Mouse (Mus musculus) midbrain, embryonic 11.5 days (tissue): ENCODE measurements at regions not wholly inside any gene's neighbourhood (a gene's known extent, or its start where the extent isn't known, plus 50 kb on each side); places are given as distances from the start of the nearest gene placed in this dataset.
A peak's percentile ranks its signal among the peaks of the same experiment; 100 is the strongest.

Source experiments
- ATAC-seq: fragments of 200-750 bp; cut with Nextera tagmentation; 2 replicates; pipeline ENCODE4 v1.8.0; 2017; ENCODE audit warnings: moderate TSS enrichment, moderate library complexity; ENCODE audit not compliant: low FRiP score
- DNase-seq: peaks from one replicate; pipeline ENCODE4 v3.0.0; 2015; ENCODE audit warnings: low spot score; ENCODE audit errors: missing footprints
- H3K27ac ChIP-seq: fragments of 300-500 bp; sonication (generic); 2 replicates; pipeline ENCODE4 v1.5.1; 2014; ENCODE audit warnings: low read depth, low read length
- H3K27me3 ChIP-seq: fragments of 300-500 bp; sonication (generic); 2 replicates; pipeline ENCODE4 v1.6.1; 2014; ENCODE audit warnings: mild to moderate bottlenecking, low read length, moderate library complexity, mixed read lengths; ENCODE audit not compliant: control insufficient read depth, insufficient read depth
- H3K36me3 ChIP-seq: fragments of 300-500 bp; sonication (generic); 2 replicates; pipeline ENCODE4 v1.6.1; 2014; ENCODE audit warnings: mild to moderate bottlenecking, low read length, moderate library complexity, mixed read lengths; ENCODE audit not compliant: control insufficient read depth, insufficient read depth
- H3K4me1 ChIP-seq: fragments of 300-500 bp; sonication (generic); 2 replicates; pipeline ENCODE4 v1.6.1; 2014; ENCODE audit warnings: low read length; ENCODE audit not compliant: control insufficient read depth, insufficient read depth
- H3K4me2 ChIP-seq: fragments of 300-500 bp; sonication (generic); 2 replicates; pipeline ENCODE4 v1.6.1; 2014; ENCODE audit warnings: mild to moderate bottlenecking, moderate library complexity
- H3K4me3 ChIP-seq: fragments of 300-500 bp; sonication (generic); 2 replicates; pipeline ENCODE4 v1.5.1; 2014; ENCODE audit warnings: low read depth, low read length
- H3K9ac ChIP-seq: fragments of 300-500 bp; sonication (generic); 2 replicates; pipeline ENCODE4 v1.6.1; 2014; ENCODE audit warnings: low read length
- H3K9me3 ChIP-seq: fragments of 300-500 bp; sonication (generic); 2 replicates; pipeline ENCODE4 v1.6.1; 2016; ENCODE audit warnings: low read length; ENCODE audit not compliant: control insufficient read depth
- WGBS: fragments of 180-500 bp; shearing (Covaris S2); extraction: QIAGEN DNeasy Blood & Tissue Kit; methylation state at CpG from one replicate; pipeline ENCODE4 v1.1.7; 2014; 5-methylcytosine and 5-hydroxymethylcytosine counted together

- ATAC-seq (no peak), DNase-seq (no peak)
- Histone ChIP-seq H3K4me1 (no peaks in the 10 kb centered on the region), H3K9ac (no peak overlapping the region), H3K27ac (no peak overlapping the region), H3K4me2 (no peak overlapping the region), H3K9me3 (no peaks in the 10 kb centered on the region), H3K36me3 (no peaks in the 10 kb centered on the region), H3K4me3 (no peak overlapping the region), H3K27me3 (no peaks in the 10 kb centered on the region)
Measured at GRCm38 (mm10) chr6:148719062-148719461, 112.2 kb downstream of the Ipo8 start.

DNA sequence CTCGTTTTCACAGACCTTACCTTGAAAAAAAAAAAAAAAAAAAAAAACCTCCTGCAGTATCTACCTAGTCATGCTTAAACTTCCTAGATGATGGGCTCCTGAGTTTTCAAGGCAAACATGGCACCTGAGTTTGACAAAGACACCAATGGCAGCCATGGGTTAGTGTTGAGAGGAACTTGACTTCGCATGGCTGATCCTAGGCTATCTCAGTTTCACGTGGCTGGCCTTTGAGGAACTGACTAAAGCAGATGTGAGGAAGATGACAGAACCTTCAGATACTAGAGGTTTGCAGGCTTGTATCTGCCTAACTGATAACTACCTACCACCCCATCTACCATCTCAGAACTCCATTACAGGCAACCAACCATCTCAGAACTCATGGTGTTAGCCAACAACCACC lies 120.9 kb downstream of the Ipo8 start:
- 89% methylated on average over 3 of the region's 3 CpGs for WGBS
- H3K4me3 ChIP-seq = no peak overlapping the region
- no peaks in the 10 kb centered on the region for H3K36me3 ChIP-seq
- H3K4me2 ChIP-seq = no peak overlapping the region
- H3K9ac ChIP-seq = no peak overlapping the region
- no peak overlapping the region for H3K27ac ChIP-seq
- no peaks in the 10 kb centered on the region for H3K4me1 ChIP-seq
- H3K27me3 ChIP-seq = no peaks in the 10 kb centered on the region
- ATAC-seq = no peak
- no peaks in the 10 kb centered on the region for H3K9me3 ChIP-seq
- DNase-seq = no peak

GRCm38 (mm10) chr6:148708389-148708788 lies 122.9 kb downstream of the Ipo8 start:
- 74% methylated on average over 2 of the region's 2 CpGs for WGBS
- no peaks in the 10 kb centered on the region for H3K4me1 ChIP-seq
- no peaks in the 10 kb centered on the region for H3K36me3 ChIP-seq
- no peak overlapping the region for H3K4me3 ChIP-seq
- H3K9ac ChIP-seq = no peak overlapping the region
- no peak for ATAC-seq
- H3K4me2 ChIP-seq = no peak overlapping the region
- no peaks in the 10 kb centered on the region for H3K27me3 ChIP-seq
- no peaks in the 10 kb centered on the region for H3K9me3 ChIP-seq
- H3K27ac ChIP-seq = no peak overlapping the region
- no peak for DNase-seq

DNA sequence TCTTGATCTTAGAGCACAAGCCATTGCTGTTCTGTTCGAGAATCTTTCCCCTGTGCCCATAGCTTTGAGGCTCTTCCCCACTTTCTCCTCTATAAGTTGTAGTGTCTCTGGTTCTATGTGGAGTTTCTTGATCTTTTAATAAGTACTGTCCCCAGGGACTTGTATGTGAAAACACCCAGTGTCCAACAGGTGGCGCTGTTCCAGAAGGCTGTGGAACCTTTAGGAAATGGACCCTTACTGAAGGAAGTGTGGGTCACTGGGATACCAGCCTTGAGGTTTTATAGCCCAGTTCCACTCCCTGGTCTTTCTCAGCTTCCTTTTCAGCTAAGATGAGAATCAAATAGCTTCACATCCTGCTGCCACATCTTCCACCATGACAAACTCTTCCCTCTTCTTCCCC lies 125.6 kb downstream of the Ipo8 start:
- Histone ChIP-seq H3K4me1 (no peaks in the 10 kb centered on the region), H3K4me2 (no peak overlapping the region), H3K36me3 (no peaks in the 10 kb centered on the region), H3K4me3 (no peak overlapping the region), H3K9me3 (no peaks in the 10 kb centered on the region), H3K27ac (no peak overlapping the region), H3K27me3 (no peaks in the 10 kb centered on the region), H3K9ac (no peak overlapping the region)
- WGBS = 34% methylated on average over 2 of the region's 2 CpGs
- DNase-seq (peak; percentile 88), ATAC-seq (no peak)

DNA sequence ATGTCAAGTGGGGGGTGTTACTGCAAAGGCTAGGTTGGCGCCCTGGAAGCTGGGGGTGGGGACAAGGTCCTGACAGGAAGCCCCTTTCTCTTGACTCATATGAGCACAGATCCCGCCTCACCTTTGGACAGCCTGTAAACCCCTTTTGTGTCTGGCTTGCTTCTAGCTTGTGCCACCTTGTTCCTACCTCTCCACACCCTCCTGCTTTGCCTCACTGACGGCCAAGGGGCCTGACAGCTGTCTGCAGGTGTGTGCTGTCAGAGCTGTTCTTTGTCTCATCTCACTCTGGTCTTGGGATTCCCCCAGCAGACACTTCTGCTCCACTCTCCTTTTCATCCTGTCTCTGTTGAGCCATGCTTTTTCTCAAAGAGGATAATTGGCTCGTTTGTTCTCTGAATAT lies 137.9 kb downstream of the Ipo8 start:
- H3K4me1 ChIP-seq = no peaks in the 10 kb centered on the region
- 57% methylated on average over 4 of the region's 4 CpGs for WGBS
- ATAC-seq (no peak), DNase-seq (no peak)
- H3K36me3 ChIP-seq = no peaks in the 10 kb centered on the region
- H3K9me3 ChIP-seq = no peaks in the 10 kb centered on the region
- no peak overlapping the region for H3K4me3 ChIP-seq
- no peak overlapping the region for H3K4me2 ChIP-seq
- H3K27me3 ChIP-seq = no peaks in the 10 kb centered on the region
- no peak overlapping the region for H3K27ac ChIP-seq
- H3K9ac ChIP-seq = no peak overlapping the region

DNA sequence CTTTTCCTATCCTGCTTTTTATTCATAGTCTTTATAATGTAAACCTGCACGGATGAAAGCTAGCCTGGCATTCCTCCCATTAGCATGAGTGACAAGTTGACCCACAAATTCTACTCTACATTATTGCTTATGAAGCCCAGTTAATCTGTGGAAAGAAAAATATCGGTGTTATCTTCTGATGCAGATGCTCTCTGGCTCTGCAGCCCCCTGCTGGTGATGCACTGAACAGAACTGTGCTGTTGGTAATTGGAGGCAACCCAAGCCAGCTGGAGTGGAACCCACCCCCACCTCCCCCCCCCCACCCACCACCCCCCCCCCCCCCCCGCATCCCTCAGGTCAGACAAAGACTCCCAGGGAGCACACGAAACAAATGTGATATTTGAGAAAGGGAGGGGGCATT lies 143.5 kb downstream of the Ipo8 start:
- H3K4me3 ChIP-seq = no peak overlapping the region
- 44% methylated on average over 3 of the region's 4 CpGs for WGBS
- H3K9ac ChIP-seq = no peak overlapping the region
- no peaks in the 10 kb centered on the region for H3K27me3 ChIP-seq
- no peaks in the 10 kb centered on the region for H3K36me3 ChIP-seq
- H3K4me1 ChIP-seq = no peaks in the 10 kb centered on the region
- DNase-seq (peak; percentile 83), ATAC-seq (peak; percentile 74)
- H3K27ac ChIP-seq = no peak overlapping the region
- no peak overlapping the region for H3K4me2 ChIP-seq
- H3K9me3 ChIP-seq = no peaks in the 10 kb centered on the region

GRCm38 (mm10) chr6:148660152-148660551 lies 171.1 kb downstream of the Ipo8 start:
- H3K4me3 ChIP-seq = no peak overlapping the region
- H3K27me3 ChIP-seq = no peaks in the 10 kb centered on the region
- WGBS = 85% methylated on average over 2 of the region's 2 CpGs
- no peak overlapping the region for H3K4me2 ChIP-seq
- H3K36me3 ChIP-seq = no peaks in the 10 kb centered on the region
- ATAC-seq (no peak), DNase-seq (no peak)
- H3K27ac ChIP-seq = no peak overlapping the region
- no peaks in the 10 kb centered on the region for H3K4me1 ChIP-seq
- H3K9me3 ChIP-seq = no peaks in the 10 kb centered on the region
- H3K9ac ChIP-seq = no peak overlapping the region

- Histone ChIP-seq H3K9ac (no peak overlapping the region), H3K36me3 (no peaks in the 10 kb centered on the region), H3K27me3 (no peaks in the 10 kb centered on the region), H3K4me2 (no peak overlapping the region), H3K4me1 (no peaks in the 10 kb centered on the region), H3K9me3 (no peaks in the 10 kb centered on the region), H3K4me3 (no peak overlapping the region), H3K27ac (no peak overlapping the region)
- ATAC-seq = no peak
- DNase-seq = no peak
- 55% methylated on average over 3 of the region's 3 CpGs for WGBS
Measured at GRCm38 (mm10) chr6:148653216-148653615, 178.1 kb downstream of the Ipo8 start.

- DNase-seq = no peak
Measured at GRCm38 (mm10) chr6:148652434-148652833, 178.8 kb downstream of the Ipo8 start.

More at GRCm38 (mm10) chr6:148652434-148652833, 178.8 kb downstream of the Ipo8 start:
- Histone ChIP-seq H3K36me3 (no peaks in the 10 kb centered on the region), H3K4me2 (no peak overlapping the region), H3K4me1 (no peaks in the 10 kb centered on the region), H3K4me3 (no peak overlapping the region), H3K27me3 (no peaks in the 10 kb centered on the region), H3K27ac (no peak overlapping the region), H3K9me3 (no peaks in the 10 kb centered on the region), H3K9ac (no peak overlapping the region)
- ATAC-seq = no peak
- 85% methylated on average over 4 of the region's 4 CpGs for WGBS
